Mouse (Mus musculus) CD4-positive, CD25-positive, alpha-beta regulatory T cell, adult 2 months (primary cell): ENCODE data around the gene Astl.
A peak's percentile ranks its signal among the peaks of the same experiment; 100 is the strongest.
"Not testable (repeated sequence)": the region's sequence is repeated elsewhere in the genome, so short reads cannot be mapped to it uniquely, and the experiment has no call there.

ENCODE experiments used
- DNase-seq: peaks from one replicate; pipeline ENCODE4 v3.0.0-alpha.2; 2012; ENCODE audit warnings: low read depth, low spot score

Astl gene

GRCm38 (mm10) chr2:127338416-127338815 is at the start of gene Astl:
TSS of gene Astl (plus strand) at chr2:127338639.
- DNase-seq = peak; percentile 61

- no peak for DNase-seq
Observed at GRCm38 (mm10) chr2:127292250-127292649, 46.2 kb upstream of the Astl start.

- DNase-seq = no peak
Observed at GRCm38 (mm10) chr2:127297001-127297805, 41.2 kb upstream of the Astl start.

- no peak for DNase-seq
Observed at GRCm38 (mm10) chr2:127298056-127298455, 40.4 kb upstream of the Astl start.

- peak; percentile 19 for DNase-seq
Observed at GRCm38 (mm10) chr2:127300701-127301100, 37.7 kb upstream of the Astl start.

- peak; percentile 7 for DNase-seq
Observed at GRCm38 (mm10) chr2:127301883-127302282, 36.6 kb upstream of the Astl start.

GRCm38 (mm10) chr2:127304192-127304591 is 34.2 kb upstream of the Astl start:
- not testable (repeated sequence) for DNase-seq

GRCm38 (mm10) chr2:127304609-127305210 is 33.7 kb upstream of the Astl start:
- DNase-seq = peak; percentile 9

- peak; percentile 79 for DNase-seq
Observed at GRCm38 (mm10) chr2:127306123-127306522, 32.3 kb upstream of the Astl start.

GRCm38 (mm10) chr2:127307179-127307578 is 31.3 kb upstream of the Astl start:
- DNase-seq = no peak

- DNase-seq = peak; percentile 77
Observed at GRCm38 (mm10) chr2:127308660-127309059, 29.8 kb upstream of the Astl start.

- peak; percentile 43 for DNase-seq
Observed at GRCm38 (mm10) chr2:127310246-127310645, 28.2 kb upstream of the Astl start.

GRCm38 (mm10) chr2:127310685-127311084 is 27.8 kb upstream of the Astl start:
- DNase-seq = no peak

GRCm38 (mm10) chr2:127311193-127311592 is 27.2 kb upstream of the Astl start:
- peak; percentile 54 for DNase-seq

GRCm38 (mm10) chr2:127312801-127313200 is 25.6 kb upstream of the Astl start:
- peak; percentile 47 for DNase-seq

GRCm38 (mm10) chr2:127313878-127314277 is 24.6 kb upstream of the Astl start:
- peak; percentile 34 for DNase-seq

GRCm38 (mm10) chr2:127314467-127315154 is 23.8 kb upstream of the Astl start:
- DNase-seq = peak; percentile 92

GRCm38 (mm10) chr2:127315155-127315470 is 23.3 kb upstream of the Astl start:
- DNase-seq = peak; percentile 60

GRCm38 (mm10) chr2:127316431-127316830 is 22.0 kb upstream of the Astl start:
- DNase-seq = peak; percentile 11

- DNase-seq = peak; percentile 82
Observed at GRCm38 (mm10) chr2:127318136-127318535, 20.3 kb upstream of the Astl start.

GRCm38 (mm10) chr2:127319071-127319470 is 19.4 kb upstream of the Astl start:
- peak; percentile 69 for DNase-seq

GRCm38 (mm10) chr2:127322671-127323285 is 15.7 kb upstream of the Astl start:
- no peak for DNase-seq
